28 mouse cellular contexts compared by ENCODE assay signal in genomic region chr1:87001365-87001764, GRCm38 (mm10).
DNase-seq lines count a peak whose midpoint lies in the region; ATAC-seq and TF ChIP-seq lines count a peak whose summit lies in the region.
"Had no signal": no experiment of that assay in that cellular context is flagged by ENCODE, and none has a peak within 500 bp of the region (broad histone marks: within the 10 kb centered on the region; RNA-seq: fewer than 3 reads in every experiment).

No protein-coding gene starts in this region.

- no peak for ATAC-seq in lung, postnatal 0 days
- no peak for ATAC-seq in forebrain, embryonic 11.5 days (replicated peaks; ENCODE audit: low FRiP score)
- ATAC-seq: CD4-positive, CD25-positive, alpha-beta regulatory T cell, adult 4 months; forebrain, embryonic 16.5 days; intestine, postnatal 0 days; liver, embryonic 12.5 days; liver, postnatal 0 days; midbrain, embryonic 13.5 days had no signal

- no peak overlapping the region for H3K27ac ChIP-seq in gastrocnemius, adult 2 months
- no peak overlapping the region for H3K27ac ChIP-seq in lung, postnatal 0 days (ENCODE audit: low read length)
- peak overlapping the region; percentile 35; the same call in 1 of the 2 replicates for H3K27ac ChIP-seq in cortical plate, adult 2 months (ENCODE audit: insufficient read depth, low read length)
- no peak overlapping the region for H3K27ac ChIP-seq in forebrain, embryonic 11.5 days (ENCODE audit: low read depth, low read length)
- H3K27ac ChIP-seq: embryonic facial prominence, embryonic 12.5 days; liver, embryonic 12.5 days; macrophage; midbrain, embryonic 13.5 days had no signal

- H3K9me3 ChIP-seq in lung, postnatal 0 days (ENCODE audit: low read length), result no peaks in the 10 kb centered on the region
- H3K9me3 ChIP-seq in forebrain, embryonic 11.5 days (ENCODE audit: control insufficient read depth, low read length), result no peaks in the 10 kb centered on the region
- H3K9me3 ChIP-seq: embryonic facial prominence, embryonic 12.5 days; forebrain, embryonic 10.5 days; liver, embryonic 12.5 days; midbrain, embryonic 13.5 days had no signal

- no peak for TF ChIP-seq CTCF in gastrocnemius, adult 2 months (IDR thresholded peaks at IDR 0.05)
- no peak for TF ChIP-seq CTCF in lung, postnatal 0 days (IDR thresholded peaks at IDR 0.05)
- no peak for TF ChIP-seq CTCF in cortical plate, adult 2 months (IDR thresholded peaks at IDR 0.05; ENCODE audit: extremely low read depth, insufficient read depth, low read length)

- no peaks in the 10 kb centered on the region for H3K27me3 ChIP-seq in lung, postnatal 0 days (replicated peaks; ENCODE audit: insufficient read depth, low read length)
- H3K27me3 ChIP-seq in forebrain, embryonic 11.5 days (ENCODE audit: control insufficient read depth, insufficient read depth, low read length), result no peaks in the 10 kb centered on the region
- H3K27me3 ChIP-seq: embryonic facial prominence, embryonic 12.5 days; liver, embryonic 12.5 days; midbrain, embryonic 13.5 days had no signal

- 60% methylated on average over 5 of the region's 5 CpGs for WGBS in lung, postnatal 0 days
- 94% methylated on average over 5 of the region's 5 CpGs for WGBS in forebrain, embryonic 11.5 days

- TF ChIP-seq EP300 in lung, postnatal 0 days (IDR thresholded peaks at IDR 0.05), result no peak

- no peaks in the 10 kb centered on the region for H3K4me1 ChIP-seq in lung, postnatal 0 days (ENCODE audit: insufficient read depth, low read depth, low read length)
- H3K4me1 ChIP-seq in cortical plate, adult 2 months (ENCODE audit: control insufficient read depth, insufficient read depth, low read length), result peaks cover 5% of the 10 kb centered on the region; the same call in 1 of the 2 replicates
- H3K4me1 ChIP-seq in forebrain, embryonic 11.5 days (replicated peaks; ENCODE audit: control insufficient read depth, insufficient read depth, low read length), result peaks cover 5% of the 10 kb centered on the region; the same call in 1 of the 2 replicates
- H3K4me1 ChIP-seq: embryonic facial prominence, embryonic 12.5 days; liver, embryonic 12.5 days had no signal

- intact Hi-C loops in gastrocnemius, adult 2 months (cut with DNase I), result no loop called here

- H3K4me2 ChIP-seq in lung, postnatal 0 days (replicated peaks; ENCODE audit: low read depth, low read length), result no peak overlapping the region
- no peak overlapping the region for H3K4me2 ChIP-seq in forebrain, embryonic 11.5 days (ENCODE audit: low read depth, low read length, severe bottlenecking)
- H3K4me2 ChIP-seq: embryonic facial prominence, embryonic 12.5 days; liver, embryonic 12.5 days; midbrain, embryonic 13.5 days had no signal

- no peak for TF ChIP-seq POLR2A in cortical plate, adult 2 months (IDR thresholded peaks at IDR 0.05; ENCODE audit: extremely low read depth, insufficient read depth, low read length)

- no peak overlapping the region for H3K9ac ChIP-seq in lung, postnatal 0 days (replicated peaks; ENCODE audit: low read depth)
- no peak overlapping the region for H3K9ac ChIP-seq in forebrain, embryonic 11.5 days (ENCODE audit: low read length)
- H3K9ac ChIP-seq: embryonic facial prominence, embryonic 12.5 days; liver, embryonic 12.5 days; liver, postnatal 0 days; midbrain, embryonic 13.5 days had no signal

- peak; percentile 16 for DNase-seq in gastrocnemius, adult 2 months
- DNase-seq in gastrocnemius, adult 18-20 months (ENCODE audit: low spot score), result no peak
- DNase-seq in lung, postnatal 0 days (ENCODE audit: low spot score), result peak; percentile 7
- no peak for DNase-seq in lung, adult 18-20 months
- peak; percentile 31 for DNase-seq in skeletal muscle tissue, adult 2 months (ENCODE audit: low read depth, low spot score)
- no peak for DNase-seq in forebrain, embryonic 11.5 days (ENCODE audit: low spot score)
- DNase-seq: adrenal gland, postnatal 14 days; cerebellum, adult 11-12 months; cerebellum, postnatal 14 days; heart, postnatal 14 days; kidney, adult 9 months; kidney, postnatal 10 days; layer of hippocampus, postnatal 36 days; left cerebral cortex, postnatal 4 days; liver, postnatal 0 days; lung, postnatal 10 days; right cerebral cortex, postnatal 4 days; thymus, adult 2 months; thymus, postnatal 36 days had no signal

- no peak overlapping the region for H3K4me3 ChIP-seq in gastrocnemius, adult 2 months
- H3K4me3 ChIP-seq in lung, postnatal 0 days (ENCODE audit: low read depth, low read length), result no peak overlapping the region
- no peak overlapping the region for H3K4me3 ChIP-seq in cortical plate, adult 2 months (ENCODE audit: insufficient read depth, low read length)
- H3K4me3 ChIP-seq in forebrain, embryonic 11.5 days (ENCODE audit: low read depth, low read length), result no peak overlapping the region
- H3K4me3 ChIP-seq: embryonic facial prominence, embryonic 12.5 days; forebrain, embryonic 10.5 days; liver, embryonic 12.5 days; midbrain, embryonic 13.5 days had no signal

- H3K36me3 ChIP-seq in lung, postnatal 0 days (ENCODE audit: insufficient read depth, low read length), result no peaks in the 10 kb centered on the region
- H3K36me3 ChIP-seq in forebrain, embryonic 11.5 days (ENCODE audit: control insufficient read depth, insufficient read depth, low read length), result no peaks in the 10 kb centered on the region
- H3K36me3 ChIP-seq: embryonic facial prominence, embryonic 12.5 days; liver, embryonic 12.5 days had no signal

Comparison
In these comparisons a context has a peak if more than half of its experiments do, and no peak if none do; other contexts are left out.
1. DNase-seq: peak in gastrocnemius, adult 2 months (single experiment), lung, postnatal 0 days (single experiment) and skeletal muscle tissue, adult 2 months (single experiment); none in gastrocnemius, adult 18-20 months (single experiment), lung, adult 18-20 months (0 of 2) and forebrain, embryonic 11.5 days (single experiment).